Mouse (Mus musculus): ENCODE measurements around the gene Upb1. TPM values are rescaled to one million over a fixed set of nuclear protein-coding genes. Genes with fewer than 3 reads are reported as not detected.
"Not testable (repeated sequence)": the region's sequence is repeated elsewhere in the genome, so short reads cannot be mapped to it uniquely, and the experiment has no call there.

Gene Upb1
- polyA plus RNA-seq, 1 experiment from 2014 or later: 0.38 TPM

GRCm38 (mm10) chr10:75390156-75390555 lies 10.8 kb upstream of the Upb1 start:
- H3K27ac ChIP-seq (ENCODE audit: low read depth): no peak overlapping the region
- ATAC-seq (replicated peaks; ENCODE audit: low FRiP score, low TSS enrichment, low read depth) (no peak), DNase-seq (ENCODE audit: low spot score) (no peak)
- H3K4me2 ChIP-seq (ENCODE audit: low read length): no peak overlapping the region
- no peaks in the 10 kb centered on the region for H3K4me1 ChIP-seq (replicated peaks; ENCODE audit: control insufficient read depth, insufficient read depth, low read length)
- no peaks in the 10 kb centered on the region for H3K9me3 ChIP-seq (ENCODE audit: control insufficient read depth, low read length)
- H3K9ac ChIP-seq (ENCODE audit: low read length): no peak overlapping the region
- 88% methylated on average over 2 of the region's 2 CpGs for WGBS
- H3K4me3 ChIP-seq (ENCODE audit: low read depth, low read length): no peak overlapping the region
- no peaks in the 10 kb centered on the region for H3K27me3 ChIP-seq (replicated peaks; ENCODE audit: control insufficient read depth, insufficient read depth, low read length)
- H3K36me3 ChIP-seq (ENCODE audit: control insufficient read depth, insufficient read depth, low read length): no peaks in the 10 kb centered on the region

GRCm38 (mm10) chr10:75390832-75391231 lies 10.1 kb upstream of the Upb1 start:
- Histone ChIP-seq H3K36me3 (ENCODE audit: control insufficient read depth, insufficient read depth, low read length) (no peaks in the 10 kb centered on the region), H3K27ac (ENCODE audit: low read depth) (no peak overlapping the region), H3K9ac (ENCODE audit: low read length) (no peak overlapping the region), H3K4me1 (replicated peaks; ENCODE audit: control insufficient read depth, insufficient read depth, low read length) (no peaks in the 10 kb centered on the region), H3K9me3 (ENCODE audit: control insufficient read depth, low read length) (no peaks in the 10 kb centered on the region), H3K27me3 (replicated peaks; ENCODE audit: control insufficient read depth, insufficient read depth, low read length) (no peaks in the 10 kb centered on the region), H3K4me3 (ENCODE audit: low read depth, low read length) (no peak overlapping the region), H3K4me2 (ENCODE audit: low read length) (no peak overlapping the region)
- WGBS: 87% methylated on average over 4 of the region's 4 CpGs
- no peak for DNase-seq (ENCODE audit: low spot score)
- ATAC-seq (replicated peaks; ENCODE audit: low FRiP score, low TSS enrichment, low read depth): no peak

- DNase-seq (ENCODE audit: low spot score) (no peak), ATAC-seq (replicated peaks; ENCODE audit: low FRiP score, low TSS enrichment, low read depth) (no peak)
- Histone ChIP-seq H3K9ac (ENCODE audit: low read length) (no peak overlapping the region), H3K4me3 (ENCODE audit: low read depth, low read length) (no peak overlapping the region), H3K9me3 (ENCODE audit: control insufficient read depth, low read length) (no peaks in the 10 kb centered on the region), H3K4me1 (replicated peaks; ENCODE audit: control insufficient read depth, insufficient read depth, low read length) (0 out of 2 replicates have a peak, but pooled peaks cover 2% of the 10 kb centered on the region), H3K27ac (ENCODE audit: low read depth) (no peak overlapping the region), H3K4me2 (ENCODE audit: low read length) (no peak overlapping the region), H3K36me3 (ENCODE audit: control insufficient read depth, insufficient read depth, low read length) (no peaks in the 10 kb centered on the region), H3K27me3 (replicated peaks; ENCODE audit: control insufficient read depth, insufficient read depth, low read length) (no peaks in the 10 kb centered on the region)
- 88% methylated on average over 8 of the region's 8 CpGs for WGBS
These were observed 6.1 kb upstream of the Upb1 start for GRCm38 (mm10) chr10:75394796-75395195.

- Histone ChIP-seq H3K27ac (ENCODE audit: low read depth) (no peak overlapping the region), H3K27me3 (replicated peaks; ENCODE audit: control insufficient read depth, insufficient read depth, low read length) (no peaks in the 10 kb centered on the region), H3K36me3 (ENCODE audit: control insufficient read depth, insufficient read depth, low read length) (no peaks in the 10 kb centered on the region), H3K9ac (ENCODE audit: low read length) (no peak overlapping the region), H3K4me2 (ENCODE audit: low read length) (no peak overlapping the region), H3K9me3 (ENCODE audit: control insufficient read depth, low read length) (no peaks in the 10 kb centered on the region), H3K4me3 (ENCODE audit: low read depth, low read length) (no peak overlapping the region), H3K4me1 (replicated peaks; ENCODE audit: control insufficient read depth, insufficient read depth, low read length) (0 out of 2 replicates have a peak, but pooled peaks cover 2% of the 10 kb centered on the region)
- DNase-seq (ENCODE audit: low spot score): peak; percentile 55
- ATAC-seq (replicated peaks; ENCODE audit: low FRiP score, low TSS enrichment, low read depth): no peak
- WGBS: 30% methylated on average over 14 of the region's 14 CpGs
These were observed 3.9 kb upstream of the Upb1 start for GRCm38 (mm10) chr10:75396966-75397365.

GRCm38 (mm10) chr10:75405916-75406315 lies 5.0 kb downstream of the Upb1 start:
- no peak overlapping the region for H3K4me3 ChIP-seq (ENCODE audit: low read depth, low read length)
- no peak overlapping the region for H3K9ac ChIP-seq (ENCODE audit: low read length)
- DNase-seq (ENCODE audit: low spot score): no peak
- H3K36me3 ChIP-seq (ENCODE audit: control insufficient read depth, insufficient read depth, low read length): no peaks in the 10 kb centered on the region
- H3K27ac ChIP-seq (ENCODE audit: low read depth): no peak overlapping the region
- no peaks in the 10 kb centered on the region for H3K9me3 ChIP-seq (ENCODE audit: control insufficient read depth, low read length)
- ATAC-seq (replicated peaks; ENCODE audit: low FRiP score, low TSS enrichment, low read depth): no peak
- no peak overlapping the region for H3K4me2 ChIP-seq (ENCODE audit: low read length)
- WGBS: 82% methylated on average over 8 of the region's 8 CpGs
- no peaks in the 10 kb centered on the region for H3K4me1 ChIP-seq (replicated peaks; ENCODE audit: control insufficient read depth, insufficient read depth, low read length)
- H3K27me3 ChIP-seq (replicated peaks; ENCODE audit: control insufficient read depth, insufficient read depth, low read length): no peaks in the 10 kb centered on the region

- no peak overlapping the region for H3K27ac ChIP-seq (ENCODE audit: low read depth)
- no peaks in the 10 kb centered on the region for H3K27me3 ChIP-seq (replicated peaks; ENCODE audit: control insufficient read depth, insufficient read depth, low read length)
- H3K9ac ChIP-seq (ENCODE audit: low read length): no peak overlapping the region
- H3K4me3 ChIP-seq (ENCODE audit: low read depth, low read length): no peak overlapping the region
- no peaks in the 10 kb centered on the region for H3K4me1 ChIP-seq (replicated peaks; ENCODE audit: control insufficient read depth, insufficient read depth, low read length)
- no peak for ATAC-seq (replicated peaks; ENCODE audit: low FRiP score, low TSS enrichment, low read depth)
- 44% methylated on average over 13 of the region's 13 CpGs for WGBS
- H3K9me3 ChIP-seq (ENCODE audit: control insufficient read depth, low read length): no peaks in the 10 kb centered on the region
- H3K36me3 ChIP-seq (ENCODE audit: control insufficient read depth, insufficient read depth, low read length): no peaks in the 10 kb centered on the region
- H3K4me2 ChIP-seq (ENCODE audit: low read length): no peak overlapping the region
- no peak for DNase-seq (ENCODE audit: low spot score)
These were observed 5.8 kb downstream of the Upb1 start for GRCm38 (mm10) chr10:75406755-75407154.

GRCm38 (mm10) chr10:75407741-75408140 lies 6.8 kb downstream of the Upb1 start:
- Histone ChIP-seq H3K9me3 (ENCODE audit: control insufficient read depth, low read length) (no peaks in the 10 kb centered on the region), H3K36me3 (ENCODE audit: control insufficient read depth, insufficient read depth, low read length) (no peaks in the 10 kb centered on the region), H3K4me3 (ENCODE audit: low read depth, low read length) (no peak overlapping the region), H3K9ac (ENCODE audit: low read length) (no peak overlapping the region), H3K27ac (ENCODE audit: low read depth) (no peak overlapping the region), H3K4me2 (ENCODE audit: low read length) (no peak overlapping the region), H3K27me3 (replicated peaks; ENCODE audit: control insufficient read depth, insufficient read depth, low read length) (no peaks in the 10 kb centered on the region), H3K4me1 (replicated peaks; ENCODE audit: control insufficient read depth, insufficient read depth, low read length) (no peaks in the 10 kb centered on the region)
- WGBS: 64% methylated on average over 4 of the region's 4 CpGs
- no peak for ATAC-seq (replicated peaks; ENCODE audit: low FRiP score, low TSS enrichment, low read depth)
- no peak for DNase-seq (ENCODE audit: low spot score)

GRCm38 (mm10) chr10:75411343-75412113 lies 10.6 kb downstream of the Upb1 start:
- H3K4me1 ChIP-seq (replicated peaks; ENCODE audit: control insufficient read depth, insufficient read depth, low read length); H3K36me3 ChIP-seq (ENCODE audit: control insufficient read depth, insufficient read depth, low read length); H3K9me3 ChIP-seq (ENCODE audit: control insufficient read depth, low read length); H3K9ac ChIP-seq (ENCODE audit: low read length); ATAC-seq (replicated peaks; ENCODE audit: low FRiP score, low TSS enrichment, low read depth); H3K4me2 ChIP-seq (ENCODE audit: low read length); H3K27ac ChIP-seq (ENCODE audit: low read depth); H3K4me3 ChIP-seq (ENCODE audit: low read depth, low read length); H3K27me3 ChIP-seq (replicated peaks; ENCODE audit: control insufficient read depth, insufficient read depth, low read length); DNase-seq (ENCODE audit: low spot score): not testable (repeated sequence)
- 43% methylated on average over 9 of the region's 10 CpGs for WGBS
